ENCODE assay signal across 8 mouse cellular contexts in genomic region chr3:105052937-105053697, GRCm38 (mm10). TPM values are rescaled to one million over a fixed set of nuclear protein-coding genes. Genes with fewer than 3 reads are reported as not detected.
DNase-seq lines count a peak whose midpoint lies in the region; ATAC-seq and TF ChIP-seq lines count a peak whose summit lies in the region.

Gene Cttnbp2nl (minus strand): TSS chr3:105053146.

- peak within 1 kb of the TSS; percentile 81 for H3K4me2 ChIP-seq in heart, embryonic 12.5 days
- peak within 1 kb of the TSS; percentile 80 for H3K4me2 ChIP-seq in kidney, postnatal 0 days (ENCODE audit: low read length)
- H3K4me2 ChIP-seq in liver, embryonic 11.5 days, result peak within 1 kb of the TSS; percentile 77
- H3K4me2 ChIP-seq in stomach, embryonic 15.5 days, result peak within 1 kb of the TSS; percentile 80

- TF ChIP-seq CTCF in bone marrow, adult 2 months (IDR thresholded peaks at IDR 0.05; ENCODE audit: control insufficient read depth, insufficient read depth, low read length), result no peak
- TF ChIP-seq CTCF in embryonic fibroblast, embryonic 13.5 days (IDR thresholded peaks at IDR 0.05; ENCODE audit: borderline replicate concordance, insufficient read depth, low read length), result no peak
- peak; percentile 8 for TF ChIP-seq CTCF in kidney, postnatal 0 days (IDR thresholded peaks at IDR 0.05; ENCODE audit: low read depth)

- TF ChIP-seq POLR2A in bone marrow, adult 2 months (IDR thresholded peaks at IDR 0.05; ENCODE audit: borderline replicate concordance, control insufficient read depth, low read depth, low read length), result no peak
- peak; percentile 69 for TF ChIP-seq POLR2A in embryonic fibroblast, embryonic 13.5 days (IDR thresholded peaks at IDR 0.05; ENCODE audit: low read depth, low read length)

- no peaks in the 10 kb centered on the region for H3K27me3 ChIP-seq in heart, embryonic 12.5 days (replicated peaks)
- no peaks in the 10 kb centered on the region for H3K27me3 ChIP-seq in kidney, postnatal 0 days (ENCODE audit: insufficient read depth, low read length)
- H3K27me3 ChIP-seq in liver, embryonic 11.5 days (replicated peaks; ENCODE audit: control insufficient read depth, insufficient read depth, low read length), result peaks cover 12% of the 10 kb centered on the region; the same call in 1 of the 2 replicates
- H3K27me3 ChIP-seq in stomach, embryonic 15.5 days (replicated peaks), result no peaks in the 10 kb centered on the region

- peak within 1 kb of the TSS; percentile 43 for H3K4me3 ChIP-seq in bone marrow, adult 2 months (replicated peaks; ENCODE audit: control insufficient read depth, low read depth, low read length)
- H3K4me3 ChIP-seq in embryonic fibroblast, embryonic 13.5 days (ENCODE audit: insufficient read depth, low read length), result peak within 1 kb of the TSS; percentile 94
- H3K4me3 ChIP-seq in heart, embryonic 12.5 days, result peak within 1 kb of the TSS; percentile 72
- H3K4me3 ChIP-seq in kidney, postnatal 0 days (replicated peaks; ENCODE audit: low read depth, low read length), result peak within 1 kb of the TSS; percentile 90
- H3K4me3 ChIP-seq in liver, embryonic 11.5 days (ENCODE audit: low read depth, low read length), result peak within 1 kb of the TSS; percentile 69
- peak within 1 kb of the TSS; percentile 94 for H3K4me3 ChIP-seq in stomach, embryonic 15.5 days (replicated peaks)

- H3K9ac ChIP-seq in heart, embryonic 12.5 days, result peak within 1 kb of the TSS; percentile 85
- H3K9ac ChIP-seq in kidney, postnatal 0 days (ENCODE audit: low read depth, low read length), result peak within 1 kb of the TSS; percentile 78
- peak within 1 kb of the TSS; percentile 57 for H3K9ac ChIP-seq in liver, embryonic 11.5 days (ENCODE audit: low read depth, low read length)
- H3K9ac ChIP-seq in stomach, embryonic 15.5 days, result peak within 1 kb of the TSS; percentile 77

- ATAC-seq in heart, embryonic 12.5 days (ENCODE audit: insufficient number of reproducible peaks, low FRiP score), result peak; percentile 93
- ATAC-seq in kidney, postnatal 0 days (replicated peaks; ENCODE audit: low FRiP score, low read depth), result peak; percentile 98
- ATAC-seq in liver, embryonic 11.5 days (replicated peaks; ENCODE audit: low FRiP score), result peak; percentile 95
- ATAC-seq in stomach, embryonic 15.5 days (ENCODE audit: insufficient read depth, low FRiP score, low read depth), result peak; percentile 96

- no peaks in the 10 kb centered on the region; the same call in none of the 2 replicates for H3K4me1 ChIP-seq in bone marrow, adult 2 months (ENCODE audit: control insufficient read depth, insufficient read depth, low read length)
- peaks cover 12% of the 10 kb centered on the region for H3K4me1 ChIP-seq in embryonic fibroblast, embryonic 13.5 days (ENCODE audit: control insufficient read depth, insufficient read depth, low read length)
- peaks cover 51% of the 10 kb centered on the region for H3K4me1 ChIP-seq in heart, embryonic 12.5 days (replicated peaks)
- H3K4me1 ChIP-seq in kidney, postnatal 0 days (replicated peaks; ENCODE audit: insufficient read depth, low read length), result peaks cover 11% of the 10 kb centered on the region
- peaks cover 4% of the 10 kb centered on the region for H3K4me1 ChIP-seq in liver, embryonic 11.5 days (replicated peaks; ENCODE audit: control insufficient read depth, insufficient read depth, low read length)
- peaks cover 20% of the 10 kb centered on the region for H3K4me1 ChIP-seq in stomach, embryonic 15.5 days

- H3K27ac ChIP-seq in bone marrow, adult 2 months (ENCODE audit: control insufficient read depth, insufficient read depth, low read depth, low read length, poor library complexity), result no peak within 1 kb of the TSS
- peak within 1 kb of the TSS; percentile 65 for H3K27ac ChIP-seq in embryonic fibroblast, embryonic 13.5 days (ENCODE audit: insufficient read depth, low read length)
- H3K27ac ChIP-seq in heart, embryonic 12.5 days (ENCODE audit: poor library complexity, severe bottlenecking), result peak within 1 kb of the TSS; percentile 91
- peak within 1 kb of the TSS; percentile 85 for H3K27ac ChIP-seq in kidney, postnatal 0 days
- peak within 1 kb of the TSS; percentile 52 for H3K27ac ChIP-seq in liver, embryonic 11.5 days (ENCODE audit: low read depth, low read length)
- peak within 1 kb of the TSS; percentile 84 for H3K27ac ChIP-seq in stomach, embryonic 15.5 days

- WGBS in bone marrow, adult 2 months, result under 1% methylated on average over 31 of the region's 31 CpGs
- 1% methylated on average over 31 of the region's 31 CpGs for WGBS in heart, embryonic 12.5 days
- WGBS in kidney, postnatal 0 days, result under 1% methylated on average over 31 of the region's 31 CpGs
- 3% methylated on average over 31 of the region's 31 CpGs for WGBS in liver, embryonic 11.5 days
- 2% methylated on average over 30 of the region's 31 CpGs for WGBS in stomach, embryonic 15.5 days

- H3K36me3 ChIP-seq in heart, embryonic 12.5 days, result no peaks in the 10 kb centered on the region
- no peaks in the 10 kb centered on the region for H3K36me3 ChIP-seq in kidney, postnatal 0 days (ENCODE audit: insufficient read depth, low read length)
- H3K36me3 ChIP-seq in liver, embryonic 11.5 days (ENCODE audit: control insufficient read depth, insufficient read depth, low read length), result no peaks in the 10 kb centered on the region
- H3K36me3 ChIP-seq in stomach, embryonic 15.5 days, result no peaks in the 10 kb centered on the region

- no peaks in the 10 kb centered on the region for H3K9me3 ChIP-seq in heart, embryonic 12.5 days (replicated peaks)
- no peaks in the 10 kb centered on the region for H3K9me3 ChIP-seq in kidney, postnatal 0 days (replicated peaks; ENCODE audit: low read length)
- H3K9me3 ChIP-seq in liver, embryonic 11.5 days (ENCODE audit: control insufficient read depth, low read length), result no peaks in the 10 kb centered on the region
- H3K9me3 ChIP-seq in stomach, embryonic 15.5 days, result no peaks in the 10 kb centered on the region

- peak; percentile 88 for DNase-seq in A20 (ENCODE audit: low read depth, low spot score)
- peak; percentile 99 for DNase-seq in kidney, postnatal 0 days (ENCODE audit: low spot score)
- DNase-seq in liver, embryonic 11.5 days (ENCODE audit: low spot score), result peak; percentile 89
- peak; percentile 79 for DNase-seq in naive thymus-derived CD4-positive, alpha-beta T cell, adult 2 months (ENCODE audit: low read depth)

RNA-seq across cellular contexts. Expression of gene Cttnbp2nl, which starts in this region (rescaled TPM):
- 4.3 and 5.8 TPM in 2 replicates for polyA plus RNA-seq in bone marrow, adult 2 months (2011; ENCODE audit: insufficient read depth, insufficient read length, low replicate concordance, missing spikeins)
- 54.8 and 74.0 TPM in 2 replicates for polyA plus RNA-seq in embryonic fibroblast, embryonic 13.5 days (2011; ENCODE audit: insufficient read length, low read depth, missing spikeins)
- 40.1 and 43.3 TPM in 2 replicates for polyA plus RNA-seq in heart, embryonic 12.5 days (2016; fragmentation: Nextera tagmentation; extraction: Ambion mirVana)
- 26.4 and 26.5 TPM in 2 replicates for polyA plus RNA-seq in kidney, postnatal 0 days (2015; fragmentation: Nextera tagmentation; extraction: Ambion mirVana)
- polyA plus RNA-seq in liver, embryonic 11.5 days (2014; fragmentation: Nextera tagmentation; extraction: Ambion mirVana), result 12.1 and 12.6 TPM in 2 replicates
- polyA plus RNA-seq in stomach, embryonic 15.5 days (2015; fragmentation: Nextera tagmentation; extraction: Ambion mirVana), result 22.9 and 23.0 TPM in 2 replicates

Comparison
In these comparisons a context has a peak if more than half of its experiments do, and no peak if none do; other contexts are left out.
1. H3K4me3 ChIP-seq: peak in every context shown above with its lines; median percentile 94 in embryonic fibroblast, embryonic 13.5 days; 94 in stomach, embryonic 15.5 days; 90 in kidney, postnatal 0 days; 72 in heart, embryonic 12.5 days; 69 in liver, embryonic 11.5 days; 43 in bone marrow, adult 2 months.